Mouse (Mus musculus): Measurements from ENCODE around the gene Hmgcl.
"Not testable (repeated sequence)": the region's sequence is repeated elsewhere in the genome, so short reads cannot be mapped to it uniquely, and the experiment has no call there.

Gene Hmgcl

DNA sequence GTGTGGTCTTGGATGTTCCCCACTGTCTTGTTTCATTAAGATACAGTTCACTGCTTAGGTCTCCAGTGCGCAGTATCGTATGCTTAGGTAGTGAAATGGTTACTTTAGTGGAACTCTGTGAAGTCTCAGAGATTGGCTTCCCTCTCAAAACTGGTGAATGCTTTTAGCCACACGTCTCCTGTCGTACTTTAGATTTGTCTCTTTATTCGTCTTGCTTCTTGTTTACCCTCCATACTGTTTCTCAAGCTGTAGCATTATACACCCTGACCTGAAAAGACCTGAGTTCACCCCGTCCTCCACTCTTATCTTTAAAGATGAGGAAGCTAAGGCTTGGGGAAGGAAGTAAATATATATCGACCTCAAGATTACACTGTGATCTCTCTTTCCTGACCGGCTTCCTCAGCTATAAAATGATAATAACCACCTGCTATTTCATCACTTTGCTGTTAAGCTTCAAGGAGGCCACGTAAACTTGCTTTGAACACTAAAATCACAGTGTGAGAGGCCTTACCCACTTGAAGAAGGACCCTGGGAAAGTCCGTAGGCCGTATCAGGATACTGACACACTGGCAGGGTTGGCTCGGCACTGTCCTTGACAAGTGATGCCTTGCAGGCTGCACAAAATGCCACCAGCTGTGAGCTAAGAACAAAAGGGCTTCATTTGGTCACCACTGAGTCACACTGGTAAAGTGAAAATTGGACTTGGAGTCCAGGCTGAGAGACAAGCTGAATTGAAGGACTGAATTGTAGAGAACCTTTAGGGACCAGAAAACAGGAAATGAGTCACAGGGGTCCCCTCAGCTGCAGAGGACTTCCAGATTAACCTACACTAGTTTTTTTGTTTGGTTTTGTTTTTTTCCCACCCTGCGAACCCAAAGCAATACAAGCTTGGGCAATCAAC lies 26.9 kb downstream of the Hmgcl start:
- peaks cover 9% of the 10 kb centered on the region for H3K36me3 ChIP-seq (ENCODE audit: control insufficient read depth, insufficient read depth, low read length, poor library complexity, severe bottlenecking)
- DNase-seq (ENCODE audit: low read depth, low spot score) = peak; percentile 39
- no peaks in the 10 kb centered on the region for H3K27me3 ChIP-seq (ENCODE audit: control insufficient read depth, insufficient read depth, low read length, poor library complexity, severe bottlenecking)

DNA sequence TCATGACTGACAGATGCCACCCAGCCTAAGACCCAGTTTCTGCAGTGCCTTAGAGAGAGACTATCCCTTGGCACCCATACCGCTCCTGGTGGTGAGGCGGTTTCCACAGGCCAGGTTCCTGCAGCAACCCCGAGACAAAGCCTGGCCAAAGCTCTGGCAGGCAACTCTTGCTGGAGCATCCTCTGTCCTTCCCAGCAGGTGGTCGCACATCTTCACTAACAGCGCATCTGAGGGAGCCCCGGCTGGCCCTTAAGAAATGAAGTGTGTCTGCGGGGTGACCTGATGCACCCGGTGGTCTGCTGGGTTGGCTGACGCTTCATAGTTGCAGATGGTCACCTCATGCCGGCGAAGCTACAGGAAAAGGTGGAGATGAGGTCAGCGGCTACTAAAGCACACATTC lies 29.9 kb downstream of the Hmgcl start:
- H3K27me3 ChIP-seq (ENCODE audit: control insufficient read depth, insufficient read depth, low read length, poor library complexity, severe bottlenecking) = no peaks in the 10 kb centered on the region
- DNase-seq (ENCODE audit: low read depth, low spot score) = no peak

DNA sequence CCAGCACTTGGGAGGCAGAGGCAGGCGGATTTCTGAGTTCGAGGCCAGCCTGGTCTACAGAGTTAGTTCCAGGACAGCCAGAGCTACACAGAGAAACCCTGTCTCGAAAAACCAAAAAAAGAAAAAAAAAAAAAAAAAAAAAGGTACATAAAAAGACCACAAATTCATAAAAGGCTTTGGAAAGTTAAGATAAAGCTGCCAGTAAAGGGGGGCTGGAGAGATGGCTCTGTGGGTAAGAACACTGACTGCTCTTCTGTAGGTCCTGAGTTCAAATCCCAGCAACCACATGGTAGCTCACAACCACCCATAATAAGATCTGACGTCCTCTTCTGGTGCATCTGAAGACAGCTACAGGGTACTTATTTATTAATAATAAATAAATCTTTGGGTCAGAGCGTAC lies 34.0 kb downstream of the Hmgcl start:
- peaks cover 12% of the 10 kb centered on the region for H3K36me3 ChIP-seq (ENCODE audit: control insufficient read depth, insufficient read depth, low read length, poor library complexity, severe bottlenecking)
- not testable (repeated sequence) for DNase-seq (ENCODE audit: low read depth, low spot score); H3K27me3 ChIP-seq (ENCODE audit: control insufficient read depth, insufficient read depth, low read length, poor library complexity, severe bottlenecking)

More for the DNA sequence above, 29.9 kb downstream of the Hmgcl start:
- peaks cover 6% of the 10 kb centered on the region for H3K36me3 ChIP-seq (ENCODE audit: control insufficient read depth, insufficient read depth, low read length, poor library complexity, severe bottlenecking)

DNA sequence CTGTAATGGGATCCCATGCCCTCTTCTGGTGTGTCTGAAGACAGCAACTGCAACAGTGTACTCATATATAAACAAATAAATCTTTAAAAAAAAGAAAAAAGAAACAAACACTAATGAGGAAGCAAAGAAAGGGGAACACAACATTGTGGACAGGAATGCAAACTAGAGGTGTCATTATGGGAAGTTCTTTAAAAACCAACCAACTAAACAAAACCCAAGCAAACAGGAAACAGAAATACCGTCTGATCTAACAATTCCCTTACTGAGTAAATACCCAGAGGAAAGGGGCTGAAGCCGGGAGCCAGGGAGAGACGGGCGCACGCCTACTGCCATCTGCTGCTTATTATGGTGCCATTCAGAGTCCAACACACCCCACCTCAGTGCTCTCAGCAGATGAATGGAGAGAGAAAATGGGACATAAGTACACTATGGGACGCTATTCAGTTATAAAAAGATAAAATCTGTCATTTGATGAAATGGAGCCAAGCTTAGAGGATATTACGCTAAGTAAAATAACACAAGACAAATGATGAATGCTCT lies 35.3 kb downstream of the Hmgcl start:
- Histone ChIP-seq H3K36me3 (ENCODE audit: control insufficient read depth, insufficient read depth, low read length, poor library complexity, severe bottlenecking) (peaks cover 10% of the 10 kb centered on the region; the same call in 1 of the 2 replicates), H3K27me3 (ENCODE audit: control insufficient read depth, insufficient read depth, low read length, poor library complexity, severe bottlenecking) (no peaks in the 10 kb centered on the region)
- DNase-seq (ENCODE audit: low read depth, low spot score) = peak; percentile 50

DNA sequence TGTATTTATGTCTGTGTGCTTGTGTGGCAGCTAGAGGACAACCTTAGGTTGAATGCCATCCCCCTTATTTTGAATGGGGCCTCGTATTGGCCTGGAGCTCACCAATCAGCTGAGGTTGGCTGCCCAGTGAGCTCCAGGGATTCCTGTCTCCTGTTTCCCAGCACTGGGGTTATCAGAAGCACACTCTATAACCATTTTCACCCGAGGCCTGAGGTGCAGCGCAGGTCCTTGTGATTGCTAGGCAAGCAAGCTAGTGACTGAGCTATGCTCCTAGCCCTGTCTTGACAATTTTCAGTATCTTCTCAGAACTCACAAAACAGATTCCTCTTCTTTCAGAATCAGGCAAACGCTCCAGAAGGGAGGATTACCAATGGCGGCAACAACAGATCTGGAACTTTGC lies 38.3 kb downstream of the Hmgcl start:
- H3K36me3 ChIP-seq (ENCODE audit: control insufficient read depth, insufficient read depth, low read length, poor library complexity, severe bottlenecking) = peaks cover 7% of the 10 kb centered on the region; the same call in 1 of the 2 replicates
- no peak for DNase-seq (ENCODE audit: low read depth, low spot score)
- H3K27me3 ChIP-seq (ENCODE audit: control insufficient read depth, insufficient read depth, low read length, poor library complexity, severe bottlenecking) = no peaks in the 10 kb centered on the region

DNA sequence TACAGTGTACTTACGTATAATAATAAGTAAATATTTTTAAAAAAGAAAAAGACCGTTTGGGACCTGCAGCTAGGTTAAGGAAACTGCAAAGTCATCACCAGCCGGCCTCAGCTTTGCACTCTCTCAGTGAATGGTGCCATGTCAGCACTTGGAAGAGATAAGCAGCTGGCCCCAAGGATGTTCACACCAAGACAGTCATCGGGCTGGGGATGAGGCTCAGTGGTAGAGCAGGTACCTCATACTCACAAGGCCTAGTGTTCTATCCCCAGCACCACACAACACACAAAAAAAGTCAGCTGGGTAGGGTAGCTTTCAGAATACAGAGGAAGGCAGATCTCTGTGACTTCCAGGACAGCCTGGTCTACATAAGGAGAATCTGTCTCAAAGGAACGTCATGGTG lies 38.9 kb downstream of the Hmgcl start:
- Histone ChIP-seq H3K36me3 (ENCODE audit: control insufficient read depth, insufficient read depth, low read length, poor library complexity, severe bottlenecking) (peaks cover 7% of the 10 kb centered on the region; the same call in 1 of the 2 replicates), H3K27me3 (ENCODE audit: control insufficient read depth, insufficient read depth, low read length, poor library complexity, severe bottlenecking) (no peaks in the 10 kb centered on the region)
- DNase-seq (ENCODE audit: low read depth, low spot score) = no peak

DNA sequence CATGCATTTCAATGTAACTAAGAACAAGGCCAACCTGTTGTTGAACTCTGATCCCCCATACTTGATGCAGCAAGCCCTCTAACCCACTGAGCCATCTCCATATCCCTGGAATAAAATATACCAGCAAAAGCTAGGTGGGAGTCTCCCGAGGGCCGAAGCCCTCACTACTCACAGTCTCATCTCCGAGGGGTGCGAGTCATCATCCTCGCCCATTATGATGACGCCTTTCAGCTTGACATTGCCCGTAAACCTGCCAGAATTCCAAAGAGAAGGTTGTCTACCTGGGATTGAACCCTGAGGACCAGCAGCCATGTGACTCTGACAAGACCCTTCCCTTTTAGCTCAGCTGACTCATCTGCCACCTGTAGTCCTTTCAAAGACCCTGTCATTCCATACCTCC lies 39.5 kb downstream of the Hmgcl start:
- Histone ChIP-seq H3K36me3 (ENCODE audit: control insufficient read depth, insufficient read depth, low read length, poor library complexity, severe bottlenecking) (peaks cover 7% of the 10 kb centered on the region; the same call in 1 of the 2 replicates), H3K27me3 (ENCODE audit: control insufficient read depth, insufficient read depth, low read length, poor library complexity, severe bottlenecking) (no peaks in the 10 kb centered on the region)
- no peak for DNase-seq (ENCODE audit: low read depth, low spot score)

DNA sequence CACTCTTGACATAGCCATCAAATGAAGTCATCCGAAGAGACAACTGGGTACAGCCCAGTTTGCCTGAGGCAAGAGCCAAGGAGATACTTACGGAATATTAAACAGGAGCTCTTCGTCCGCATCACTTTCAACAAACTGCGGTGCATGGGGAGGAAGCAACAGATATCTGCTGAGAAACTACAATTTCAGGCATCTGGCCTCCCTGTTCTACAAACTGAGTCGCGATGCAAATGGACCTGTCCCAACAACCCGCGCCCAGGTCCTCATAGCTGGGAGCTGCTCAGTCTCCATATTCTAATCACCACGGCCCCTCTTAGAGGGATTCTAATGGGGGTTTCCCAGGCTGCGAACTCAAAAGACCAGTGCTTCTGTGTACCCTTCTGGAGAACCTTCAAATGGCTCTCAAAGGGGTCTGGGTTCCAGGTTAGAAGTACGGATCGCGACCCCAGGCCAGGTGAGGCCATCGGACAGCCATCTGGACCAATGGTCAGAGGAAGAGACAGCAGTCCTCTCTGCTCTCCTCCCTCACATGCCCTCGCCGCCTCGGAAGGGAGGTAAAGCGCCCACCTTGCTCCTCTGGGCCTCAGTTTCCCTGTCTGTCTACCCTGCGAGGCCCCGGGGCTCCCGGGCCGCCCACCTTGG lies 40.2 kb downstream of the Hmgcl start:
- peaks cover 7% of the 10 kb centered on the region; the same call in 1 of the 2 replicates for H3K36me3 ChIP-seq (ENCODE audit: control insufficient read depth, insufficient read depth, low read length, poor library complexity, severe bottlenecking)
- DNase-seq (ENCODE audit: low read depth, low spot score) = no peak
- H3K27me3 ChIP-seq (ENCODE audit: control insufficient read depth, insufficient read depth, low read length, poor library complexity, severe bottlenecking) = no peaks in the 10 kb centered on the region

DNA sequence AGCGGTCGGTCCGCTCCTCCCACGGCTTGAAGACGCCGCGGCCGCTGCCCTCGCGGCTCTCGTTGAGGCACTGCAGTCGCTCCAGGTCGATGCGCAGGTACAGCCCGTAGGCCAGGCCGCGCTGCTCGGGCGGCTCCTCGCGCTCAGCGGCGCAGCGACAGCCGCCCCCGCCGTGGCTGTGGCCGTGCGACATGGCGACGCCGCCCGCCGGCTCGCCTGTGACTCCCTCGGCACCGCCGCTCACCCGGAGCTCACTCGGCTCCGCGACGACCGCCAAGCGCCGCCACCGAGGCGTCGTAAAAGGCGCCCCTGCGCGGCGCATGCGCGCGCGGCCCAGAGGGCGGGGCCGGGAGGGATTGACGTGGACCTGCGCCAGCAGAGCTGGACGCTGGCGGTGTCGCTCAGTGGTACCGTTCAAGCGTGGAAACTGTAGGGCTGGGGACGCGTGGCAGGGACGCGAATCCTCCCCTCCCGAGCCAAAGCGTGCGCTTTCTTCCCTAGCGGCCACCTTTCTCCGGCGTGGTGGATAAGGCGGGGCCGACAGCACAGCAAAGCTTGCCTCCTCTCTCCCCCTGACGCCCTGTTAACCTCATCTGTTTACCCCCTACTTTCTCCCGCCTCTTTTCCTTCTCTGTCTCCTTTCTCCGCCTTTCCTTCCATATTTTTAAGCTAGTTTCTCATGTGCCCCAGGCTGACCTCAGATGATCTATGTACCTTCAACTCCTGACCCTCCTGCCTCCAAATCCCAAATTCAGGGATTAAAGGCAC lies 40.9 kb downstream of the Hmgcl start, which contains the start of gene Pithd1:
Gene Pithd1 (minus strand): TSS at position 322 of the 768 bp plus-strand sequence.
- H3K27me3 ChIP-seq (ENCODE audit: control insufficient read depth, insufficient read depth, low read length, poor library complexity, severe bottlenecking) = no peaks in the 10 kb centered on the region
- DNase-seq (ENCODE audit: low read depth, low spot score) = peak; percentile 97
- peaks cover 7% of the 10 kb centered on the region; the same call in 1 of the 2 replicates for H3K36me3 ChIP-seq (ENCODE audit: control insufficient read depth, insufficient read depth, low read length, poor library complexity, severe bottlenecking)

DNA sequence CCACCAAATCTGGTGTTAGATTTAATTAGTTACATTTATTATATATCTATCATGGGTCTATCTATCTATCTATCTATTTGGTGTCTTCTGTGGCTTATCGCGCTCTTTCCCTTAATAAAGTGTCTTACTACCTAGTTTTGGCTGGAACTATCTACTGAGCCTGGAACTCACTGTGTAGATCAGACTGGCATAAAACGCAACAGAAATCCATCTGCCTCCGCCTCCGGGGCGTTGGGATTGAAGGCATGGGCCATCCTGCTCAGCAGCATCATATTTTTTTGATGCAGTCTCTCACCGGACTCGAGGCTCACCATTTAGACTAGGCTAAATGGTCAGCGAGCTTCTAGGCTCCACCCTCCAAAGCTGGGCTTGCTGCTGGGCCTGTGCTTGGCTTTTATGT lies 41.5 kb downstream of the Hmgcl start:
- Histone ChIP-seq H3K27me3 (ENCODE audit: control insufficient read depth, insufficient read depth, low read length, poor library complexity, severe bottlenecking) (no peaks in the 10 kb centered on the region), H3K36me3 (ENCODE audit: control insufficient read depth, insufficient read depth, low read length, poor library complexity, severe bottlenecking) (peaks cover 7% of the 10 kb centered on the region; the same call in 1 of the 2 replicates)
- no peak for DNase-seq (ENCODE audit: low read depth, low spot score)

DNA sequence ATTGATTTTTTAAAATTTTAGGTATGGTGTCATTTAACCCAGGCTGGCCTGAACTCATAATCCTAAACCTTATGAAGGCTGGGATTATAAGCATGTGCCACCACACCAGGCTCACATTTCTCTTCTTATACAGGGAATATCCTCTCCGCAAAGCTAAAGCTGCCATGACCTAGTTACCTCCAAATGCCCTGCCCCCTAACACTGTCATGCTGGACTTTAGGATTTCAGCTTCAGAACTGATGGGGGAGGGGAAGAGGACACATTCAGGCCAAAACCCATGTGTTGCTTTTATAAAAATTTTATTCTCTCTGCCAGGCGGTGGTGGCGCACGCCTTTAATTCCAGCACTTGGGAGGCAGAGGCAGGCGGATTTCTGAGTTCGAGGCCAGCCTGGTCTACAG lies 47.7 kb downstream of the Hmgcl start:
- H3K36me3 ChIP-seq (ENCODE audit: control insufficient read depth, insufficient read depth, low read length, poor library complexity, severe bottlenecking) = no peaks in the 10 kb centered on the region
- DNase-seq (ENCODE audit: low read depth, low spot score) = no peak
- H3K27me3 ChIP-seq (ENCODE audit: control insufficient read depth, insufficient read depth, low read length, poor library complexity, severe bottlenecking) = no peaks in the 10 kb centered on the region

DNA sequence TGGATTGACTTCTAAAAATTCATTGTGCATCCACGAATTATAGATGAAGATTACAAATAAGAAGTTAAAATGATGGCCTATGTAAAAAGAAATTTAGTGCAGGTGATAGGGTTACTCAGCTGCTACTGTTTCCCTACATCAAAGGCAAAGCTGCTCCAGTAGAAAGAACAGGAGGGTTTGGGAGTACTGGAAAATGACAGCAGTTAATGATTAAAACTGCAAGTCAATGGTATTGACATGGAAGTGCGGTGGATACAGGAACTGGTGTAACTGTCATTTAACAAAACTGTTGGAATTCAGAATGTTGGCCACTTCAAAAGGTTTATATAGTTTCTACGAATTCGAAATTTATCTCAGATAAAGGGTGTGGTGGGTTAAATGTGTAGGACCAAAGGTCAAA lies 48.9 kb downstream of the Hmgcl start:
- Histone ChIP-seq H3K27me3 (ENCODE audit: control insufficient read depth, insufficient read depth, low read length, poor library complexity, severe bottlenecking) (no peaks in the 10 kb centered on the region), H3K36me3 (ENCODE audit: control insufficient read depth, insufficient read depth, low read length, poor library complexity, severe bottlenecking) (no peaks in the 10 kb centered on the region)
- no peak for DNase-seq (ENCODE audit: low read depth, low spot score)

DNA sequence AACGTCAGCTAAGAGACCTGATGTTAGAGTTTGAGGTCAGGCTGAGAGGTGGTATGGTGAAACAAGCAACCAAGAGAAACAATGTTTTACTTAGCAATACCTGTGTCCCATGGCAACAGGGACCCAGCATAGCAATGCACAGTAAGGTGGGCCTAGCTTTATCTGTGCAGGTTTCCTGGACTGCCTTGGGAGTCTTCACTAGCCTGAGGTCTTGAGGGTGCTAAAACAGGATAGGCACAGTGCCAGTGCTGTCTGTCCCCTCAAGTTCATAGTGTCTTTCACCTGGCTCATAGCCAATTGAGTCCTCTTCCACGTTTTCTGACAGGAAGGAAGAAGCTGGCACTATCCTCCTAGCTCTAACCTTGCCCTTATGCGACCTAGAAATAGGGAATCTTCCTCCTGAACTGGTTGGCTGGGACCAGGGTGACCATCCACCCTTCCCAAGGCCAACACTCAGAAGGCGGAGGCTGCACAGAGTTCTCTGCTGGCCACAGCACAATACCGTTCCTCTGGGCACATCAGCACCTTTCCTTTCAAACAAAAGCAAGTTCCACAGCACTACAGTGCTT lies 57.9 kb downstream of the Hmgcl start:
- Histone ChIP-seq H3K36me3 (ENCODE audit: control insufficient read depth, insufficient read depth, low read length, poor library complexity, severe bottlenecking) (peaks cover 24% of the 10 kb centered on the region), H3K27me3 (ENCODE audit: control insufficient read depth, insufficient read depth, low read length, poor library complexity, severe bottlenecking) (no peaks in the 10 kb centered on the region)
- DNase-seq (ENCODE audit: low read depth, low spot score) = no peak

DNA sequence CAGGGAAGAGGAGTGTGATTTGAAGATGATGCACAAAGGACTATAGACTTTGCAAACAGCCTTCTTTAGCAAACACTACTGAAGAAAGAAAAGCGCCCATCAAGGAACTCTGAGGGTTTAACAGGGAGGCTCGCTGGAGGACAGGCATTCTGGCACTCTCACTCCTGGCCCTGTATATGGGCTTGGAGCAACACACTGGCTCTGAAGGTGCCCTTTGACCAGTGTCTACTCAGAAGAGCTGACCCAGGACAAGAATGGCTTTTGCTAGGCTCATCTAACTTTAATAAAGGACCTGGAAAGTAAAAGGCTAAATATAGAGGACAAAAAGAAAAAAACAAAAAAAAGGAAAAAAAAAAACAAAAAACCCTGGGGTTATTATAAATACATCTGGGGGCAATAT lies 58.7 kb downstream of the Hmgcl start:
- Histone ChIP-seq H3K27me3 (ENCODE audit: control insufficient read depth, insufficient read depth, low read length, poor library complexity, severe bottlenecking) (no peaks in the 10 kb centered on the region), H3K36me3 (ENCODE audit: control insufficient read depth, insufficient read depth, low read length, poor library complexity, severe bottlenecking) (peaks cover 28% of the 10 kb centered on the region)
- DNase-seq (ENCODE audit: low read depth, low spot score) = no peak

Measured in splenic B cell, adult 2 months (primary cell).